Mouse (Mus musculus) hindbrain, postnatal 0 days (tissue): ENCODE measurements at regions not wholly inside any gene's neighbourhood (a gene's known extent, or its start where the extent isn't known, plus 50 kb on each side); places are given as distances from the start of the nearest gene placed in this dataset.

Experiments
- ATAC-seq: fragments of 200-750 bp; cut with Nextera tagmentation; 2 replicates; pipeline ENCODE4 v1.8.0; 2017; ENCODE audit warnings: mild to moderate bottlenecking, moderate TSS enrichment, moderate library complexity
- DNase-seq: peaks from one replicate; pipeline ENCODE4 v3.0.0-alpha.2; 2015; ENCODE audit warnings: low spot score
- H3K27ac ChIP-seq: fragments of 300-500 bp; sonication (generic); 2 replicates; pipeline ENCODE4 v1.5.1; 2014; ENCODE audit warnings: mild to moderate bottlenecking
- H3K27me3 ChIP-seq: fragments of 300-500 bp; sonication (generic); 2 replicates; pipeline ENCODE4 v1.6.1; 2014; ENCODE audit warnings: low read length, mixed read lengths; ENCODE audit not compliant: insufficient read depth
- H3K36me3 ChIP-seq: fragments of 300-500 bp; sonication (generic); 2 replicates; pipeline ENCODE4 v1.6.1; 2014; ENCODE audit warnings: low read length, mixed read lengths; ENCODE audit not compliant: insufficient read depth
- H3K4me1 ChIP-seq: fragments of 300-500 bp; sonication (generic); 2 replicates; pipeline ENCODE4 v1.6.1; 2014; ENCODE audit warnings: antibody characterized with exemption, low read length, mixed read lengths; ENCODE audit not compliant: insufficient read depth
- H3K4me2 ChIP-seq: fragments of 300-500 bp; sonication (generic); 2 replicates; pipeline ENCODE4 v1.6.1; 2014; ENCODE audit warnings: low read depth, mild to moderate bottlenecking, low read length, moderate library complexity, mixed read lengths
- H3K4me3 ChIP-seq: fragments of 300-500 bp; sonication (generic); 2 replicates; pipeline ENCODE4 v1.5.1; 2014; ENCODE audit warnings: low read length
- H3K9ac ChIP-seq: fragments of 300-500 bp; sonication (generic); replicated peaks from 2 replicates; pipeline ENCODE4 v1.6.1; 2014; ENCODE audit warnings: mild to moderate bottlenecking, low read length, moderate library complexity, mixed read lengths
- H3K9me3 ChIP-seq: fragments of 300-500 bp; sonication (generic); 2 replicates; pipeline ENCODE4 v1.6.1; 2016; ENCODE audit warnings: low read length, mixed read lengths
- CTCF ChIP-seq: IDR thresholded peaks from 2 replicates; pipeline ENCODE4 v1.5.1; 2016; ENCODE audit warnings: antibody characterized with exemption, control low read depth, low read depth
- WGBS: fragments of 180-500 bp; shearing (Covaris S2); extraction: QIAGEN DNeasy Blood & Tissue Kit; methylation state at CpG from one replicate; pipeline ENCODE4 v1.1.7; 2014; 5-methylcytosine and 5-hydroxymethylcytosine counted together

DNA sequence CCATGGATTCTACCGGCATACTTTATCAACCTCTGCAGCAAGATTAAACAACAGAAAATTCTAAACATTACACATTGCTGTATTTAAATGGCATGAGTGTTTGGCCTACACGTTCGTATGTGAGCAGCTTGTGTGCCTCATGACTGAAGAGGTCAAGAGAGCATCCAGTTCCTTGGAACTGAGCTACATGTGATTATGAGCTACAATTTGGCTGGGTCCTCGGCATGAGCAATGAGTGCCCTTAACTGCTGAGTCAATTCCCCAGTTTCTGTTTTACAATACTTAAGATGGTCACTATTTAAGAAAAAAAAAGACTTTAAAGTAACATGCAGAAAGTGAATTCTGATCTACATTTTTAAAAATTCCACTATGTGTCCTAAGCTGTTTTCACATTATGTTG lies 338.4 kb upstream of the Gpc6 start:
- no peak overlapping the region for H3K4me3 ChIP-seq
- H3K27me3 ChIP-seq = no peaks in the 10 kb centered on the region
- no peak overlapping the region for H3K27ac ChIP-seq
- H3K4me1 ChIP-seq = no peaks in the 10 kb centered on the region
- H3K9ac ChIP-seq = no peak overlapping the region
- no peaks in the 10 kb centered on the region for H3K9me3 ChIP-seq
- no peak overlapping the region for H3K4me2 ChIP-seq
- H3K36me3 ChIP-seq = no peaks in the 10 kb centered on the region
- TF ChIP-seq CTCF = no peak
- DNase-seq = no peak
- ATAC-seq = no peak
- 83% methylated on average over 4 of the region's 4 CpGs for WGBS

DNA sequence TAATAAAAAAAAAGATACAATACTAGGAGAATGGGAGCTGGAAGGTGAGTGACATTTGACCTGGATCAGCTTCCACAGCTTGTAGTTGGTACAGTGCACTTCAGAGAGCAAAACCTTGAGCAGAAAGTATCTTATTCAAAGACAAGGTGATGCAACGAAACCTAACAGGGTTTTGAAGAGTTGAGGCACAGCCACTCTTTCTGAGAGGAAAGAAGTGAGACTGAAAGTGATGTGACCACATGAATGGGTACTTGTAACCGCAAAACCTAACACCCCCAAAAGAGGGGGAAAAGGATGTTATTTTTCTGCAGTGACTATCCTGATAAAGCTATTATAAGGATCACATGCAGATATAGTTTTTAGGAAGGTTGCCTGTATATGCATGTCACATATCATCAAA lies 335.6 kb upstream of the Gpc6 start:
- Histone ChIP-seq H3K27me3 (no peaks in the 10 kb centered on the region), H3K4me1 (no peaks in the 10 kb centered on the region), H3K36me3 (no peaks in the 10 kb centered on the region), H3K4me2 (no peak overlapping the region), H3K9ac (no peak overlapping the region), H3K9me3 (no peaks in the 10 kb centered on the region), H3K27ac (no peak overlapping the region), H3K4me3 (no peak overlapping the region)
- DNase-seq = no peak
- 94% methylated on average over 2 of the region's 2 CpGs for WGBS
- ATAC-seq = no peak
- TF ChIP-seq CTCF = no peak

DNA sequence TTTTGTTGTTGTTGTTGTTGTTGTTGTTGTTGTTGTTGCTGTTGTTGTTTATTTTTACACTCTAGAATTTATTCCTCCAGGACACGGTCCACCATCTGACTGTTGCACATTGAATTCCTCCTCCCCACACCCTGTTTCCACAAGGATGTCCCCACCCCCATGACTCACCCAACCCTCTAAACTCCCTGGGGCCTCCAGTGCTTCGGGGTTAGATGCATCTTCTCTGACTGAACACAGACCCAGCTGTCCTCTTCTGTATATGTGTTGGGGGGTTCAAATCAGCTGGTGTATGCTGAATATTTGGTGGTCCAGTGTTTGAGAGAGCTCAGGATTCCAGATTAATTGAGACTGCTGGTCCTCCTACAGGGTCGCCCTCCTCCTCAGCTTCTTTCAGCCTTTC lies 335.0 kb upstream of the Gpc6 start:
- Histone ChIP-seq H3K27me3 (no peaks in the 10 kb centered on the region), H3K36me3 (no peaks in the 10 kb centered on the region), H3K9me3 (no peaks in the 10 kb centered on the region), H3K27ac (no peak overlapping the region), H3K9ac (no peak overlapping the region), H3K4me2 (no peak overlapping the region), H3K4me1 (no peaks in the 10 kb centered on the region), H3K4me3 (no peak overlapping the region)
- DNase-seq (no peak), ATAC-seq (no peak)
- 85% methylated on average over 3 of the region's 3 CpGs for WGBS
- TF ChIP-seq CTCF = no peak

DNA sequence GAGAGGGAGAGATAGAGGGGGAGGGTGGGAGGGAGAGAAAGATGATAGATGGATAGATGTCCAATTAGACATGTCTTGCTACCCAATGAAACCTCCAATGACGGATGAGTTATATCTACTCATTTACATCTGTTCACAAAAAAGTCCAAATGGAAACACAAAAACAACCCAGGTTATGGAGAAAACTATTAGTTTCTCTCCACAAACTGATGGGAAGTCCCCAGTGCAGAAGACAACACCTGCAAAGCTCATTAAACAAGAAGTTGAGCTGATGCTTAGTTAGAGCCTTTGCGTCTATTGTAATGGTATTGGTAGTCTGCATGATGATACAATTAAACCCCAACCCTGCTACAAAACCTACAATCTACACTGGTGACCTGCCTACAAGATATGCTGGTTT lies 317.0 kb upstream of the Gpc6 start:
- Histone ChIP-seq H3K9ac (no peak overlapping the region), H3K4me1 (no peaks in the 10 kb centered on the region), H3K9me3 (no peaks in the 10 kb centered on the region), H3K27me3 (no peaks in the 10 kb centered on the region), H3K27ac (no peak overlapping the region), H3K4me2 (no peak overlapping the region), H3K4me3 (no peak overlapping the region), H3K36me3 (no peaks in the 10 kb centered on the region)
- no peak for TF ChIP-seq CTCF
- WGBS = 92% methylated on average over 2 of the region's 2 CpGs
- ATAC-seq (no peak), DNase-seq (no peak)

DNA sequence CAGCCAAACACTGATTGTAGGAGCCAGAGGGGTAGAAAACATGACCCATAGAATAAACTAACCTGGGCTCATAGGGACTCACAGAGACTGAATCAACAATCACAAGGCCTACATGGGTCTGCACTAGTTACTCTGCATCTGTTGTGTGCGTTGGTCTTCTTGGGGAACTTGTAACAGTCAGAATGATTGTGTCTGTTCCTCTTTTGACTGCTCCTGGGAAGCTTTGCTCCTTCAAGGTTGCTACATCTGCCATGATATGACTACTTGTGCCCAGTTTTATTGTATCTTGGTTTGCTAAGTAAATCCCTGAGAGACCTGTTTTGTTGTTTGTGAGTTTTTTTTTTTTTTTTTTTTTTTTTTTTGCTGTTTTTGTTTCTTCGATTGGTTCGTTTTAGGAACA lies 313.9 kb upstream of the Gpc6 start:
- TF ChIP-seq CTCF = no peak
- no peak for DNase-seq
- Histone ChIP-seq H3K36me3 (no peaks in the 10 kb centered on the region), H3K9ac (no peak overlapping the region), H3K27me3 (no peaks in the 10 kb centered on the region), H3K4me3 (no peak overlapping the region), H3K4me1 (no peaks in the 10 kb centered on the region), H3K9me3 (no peaks in the 10 kb centered on the region), H3K4me2 (no peak overlapping the region), H3K27ac (no peak overlapping the region)
- no peak for ATAC-seq
- WGBS = 89% methylated on average over 3 of the region's 3 CpGs

DNA sequence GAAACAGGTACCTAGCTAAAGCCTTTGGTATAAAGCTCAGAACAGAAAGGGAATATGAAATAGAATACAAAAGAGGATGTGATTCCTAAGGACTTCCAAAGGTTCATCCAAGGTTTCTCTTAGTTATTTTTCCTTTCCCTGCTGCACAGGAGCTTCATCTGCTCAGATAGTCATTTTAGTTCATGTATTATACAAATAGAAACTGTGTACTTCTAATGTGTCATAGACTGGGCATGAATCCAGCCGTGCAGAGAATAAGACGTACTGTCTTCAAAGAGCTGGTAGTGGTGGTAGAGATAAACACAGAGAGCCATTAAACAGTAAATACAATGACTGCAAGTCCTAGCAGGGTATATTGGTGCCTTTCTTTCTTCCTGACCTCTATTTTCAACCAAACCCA lies 292.9 kb upstream of the Gpc6 start:
- no peak overlapping the region for H3K9ac ChIP-seq
- TF ChIP-seq CTCF = no peak
- no peaks in the 10 kb centered on the region for H3K9me3 ChIP-seq
- no peak overlapping the region for H3K4me3 ChIP-seq
- H3K27ac ChIP-seq = no peak overlapping the region
- H3K27me3 ChIP-seq = no peaks in the 10 kb centered on the region
- H3K36me3 ChIP-seq = no peaks in the 10 kb centered on the region
- H3K4me1 ChIP-seq = no peaks in the 10 kb centered on the region
- ATAC-seq (no peak), DNase-seq (no peak)
- no peak overlapping the region for H3K4me2 ChIP-seq
- 76% methylated on average over 2 of the region's 2 CpGs for WGBS

DNA sequence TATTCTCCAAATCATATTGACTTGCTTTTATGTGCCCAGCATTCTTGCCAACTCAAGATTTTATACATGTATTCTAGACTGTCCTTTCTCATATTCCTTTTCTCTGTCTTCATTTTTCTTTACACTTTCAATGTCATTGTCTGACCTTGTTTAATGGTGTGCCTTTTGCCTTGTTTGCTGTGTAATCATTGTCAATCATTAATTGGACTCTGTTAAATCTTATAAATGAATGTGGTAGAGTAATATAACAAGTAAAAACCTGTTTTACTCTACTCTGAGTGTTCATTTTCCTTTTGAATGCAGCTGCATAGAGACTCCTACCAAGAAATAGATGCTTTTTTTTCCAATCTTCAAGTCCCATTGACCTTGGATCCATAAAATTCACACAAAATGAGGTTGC lies 283.0 kb upstream of the Gpc6 start:
- no peaks in the 10 kb centered on the region for H3K27me3 ChIP-seq
- ATAC-seq = no peak
- TF ChIP-seq CTCF = no peak
- no peaks in the 10 kb centered on the region for H3K4me1 ChIP-seq
- no peaks in the 10 kb centered on the region for H3K36me3 ChIP-seq
- no peaks in the 10 kb centered on the region for H3K9me3 ChIP-seq
- DNase-seq = no peak
- H3K4me2 ChIP-seq = no peak overlapping the region
- H3K27ac ChIP-seq = no peak overlapping the region
- no peak overlapping the region for H3K9ac ChIP-seq
- H3K4me3 ChIP-seq = no peak overlapping the region
